Mouse (Mus musculus): ENCODE measurements around the gene Gm42417. TPM values are rescaled to one million over a fixed set of nuclear protein-coding genes. Genes with fewer than 3 reads are reported as not detected.
A peak's percentile ranks its signal among the peaks of the same experiment; 100 is the strongest.

Gene Gm42417
- total RNA-seq (2014; rRNA removed): not detected in 2 replicates
- polyA plus RNA-seq (2015; fragmentation: Nextera tagmentation; extraction: Ambion mirVana): not detected in 2 replicates

DNA sequence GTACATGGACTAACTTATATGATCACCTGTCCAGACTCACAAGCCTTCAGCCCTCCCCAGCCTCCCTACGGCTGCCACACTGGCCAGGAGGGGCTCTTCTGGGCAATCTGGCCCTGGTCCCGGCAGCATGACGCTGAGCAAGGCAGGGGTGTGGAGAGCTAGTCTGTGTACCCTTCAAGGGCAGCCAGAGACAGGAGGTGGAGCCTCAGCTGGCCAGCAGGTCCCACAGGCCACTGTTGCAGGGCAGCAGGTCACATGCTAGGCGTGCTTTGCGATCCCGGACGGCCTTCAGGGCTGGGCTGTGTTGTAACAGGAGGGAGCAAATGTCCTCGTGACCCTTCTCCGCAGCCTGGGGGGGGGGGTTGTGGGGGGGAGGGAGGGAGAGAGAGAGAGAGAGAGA is at the start of gene Gm42417:
Gene Gm42417 (minus strand): TSS at position 244 of the 400 bp plus-strand sequence.
- H3K4me1 ChIP-seq (ENCODE audit: insufficient read depth, low read length): no peaks in the 10 kb centered on the region

DNA sequence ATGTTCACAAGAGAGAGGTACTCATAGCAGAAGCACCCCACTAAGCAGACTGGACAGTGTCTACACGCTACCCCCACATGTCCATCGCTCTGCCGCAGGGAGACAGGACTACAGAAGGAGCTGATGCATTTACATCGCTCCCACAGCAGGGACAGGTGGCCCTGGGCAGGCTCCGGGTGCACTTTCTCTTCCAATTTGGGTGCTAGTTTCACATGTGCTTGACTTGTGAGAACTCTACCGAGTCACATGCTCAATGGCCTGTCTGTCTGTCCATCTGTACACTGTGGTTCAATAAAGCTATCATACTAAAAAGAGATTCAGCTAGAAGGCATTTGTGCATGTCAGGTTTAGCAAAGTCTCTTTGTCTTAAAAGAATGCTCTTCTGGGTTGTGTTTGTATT is 48.6 kb upstream of the Gm42417 start:
- DNase-seq (ENCODE audit: low spot score) (no peak), ATAC-seq (no peak)
- Histone ChIP-seq H3K9ac (replicated peaks; ENCODE audit: low read length) (no peak overlapping the region), H3K4me1 (ENCODE audit: insufficient read depth, low read length) (peaks cover 23% of the 10 kb centered on the region), H3K36me3 (ENCODE audit: insufficient read depth, low read length) (no peaks in the 10 kb centered on the region), H3K27me3 (ENCODE audit: insufficient read depth, low read length) (no peaks in the 10 kb centered on the region), H3K27ac (no peak overlapping the region), H3K4me3 (ENCODE audit: low read length) (no peak overlapping the region), H3K9me3 (ENCODE audit: low read length) (no peaks in the 10 kb centered on the region), H3K4me2 (ENCODE audit: low read depth, low read length) (no peak overlapping the region)
- 85% methylated on average over 6 of the region's 6 CpGs for WGBS
- TF ChIP-seq CTCF (IDR thresholded peaks at IDR 0.05; ENCODE audit: low read depth): no peak

More for the DNA sequence above, at the start of gene Gm42417:
- Histone ChIP-seq H3K27ac (peak within 1 kb of the TSS; percentile 32), H3K9me3 (ENCODE audit: low read length) (no peaks in the 10 kb centered on the region), H3K27me3 (ENCODE audit: insufficient read depth, low read length) (no peaks in the 10 kb centered on the region), H3K36me3 (ENCODE audit: insufficient read depth, low read length) (peaks cover 24% of the 10 kb centered on the region; the same call in 1 of the 2 replicates), H3K4me2 (ENCODE audit: low read depth, low read length) (no peak within 1 kb of the TSS), H3K4me3 (ENCODE audit: low read length) (no peak within 1 kb of the TSS), H3K9ac (replicated peaks; ENCODE audit: low read length) (no peak within 1 kb of the TSS)
- WGBS: 49% methylated on average over 9 of the region's 9 CpGs
- ATAC-seq (peak; percentile 30; the same call in 1 of the 2 replicates), DNase-seq (ENCODE audit: low spot score) (no peak)
- no peak for TF ChIP-seq CTCF (IDR thresholded peaks at IDR 0.05; ENCODE audit: low read depth)

DNA sequence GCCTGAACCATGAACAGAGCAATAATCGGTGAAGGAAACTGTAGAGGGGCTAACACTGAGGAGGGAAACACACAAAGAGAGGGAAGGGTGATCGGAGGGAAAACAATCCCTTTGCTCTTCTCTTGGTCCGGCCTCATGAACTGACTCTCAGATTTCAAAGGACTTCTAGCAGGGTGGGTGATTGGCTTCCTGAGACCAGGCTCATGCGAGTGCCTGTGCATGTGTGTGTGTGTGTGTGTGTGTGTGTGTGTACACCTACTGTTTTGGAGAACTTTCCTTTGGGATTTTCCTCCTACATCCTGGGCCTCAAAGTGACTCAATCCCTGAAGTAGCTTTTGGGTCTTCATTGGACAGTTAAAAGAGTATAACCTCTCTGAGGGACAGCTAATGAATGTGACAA is 47.1 kb upstream of the Gm42417 start:
- DNase-seq (ENCODE audit: low spot score) (no peak), ATAC-seq (no peak)
- no peaks in the 10 kb centered on the region for H3K9me3 ChIP-seq (ENCODE audit: low read length)
- H3K9ac ChIP-seq (replicated peaks; ENCODE audit: low read length): no peak overlapping the region
- peaks cover 25% of the 10 kb centered on the region for H3K4me1 ChIP-seq (ENCODE audit: insufficient read depth, low read length)
- TF ChIP-seq CTCF (IDR thresholded peaks at IDR 0.05; ENCODE audit: low read depth): no peak
- 76% methylated on average over 4 of the region's 4 CpGs for WGBS
- H3K27ac ChIP-seq: no peak overlapping the region
- no peaks in the 10 kb centered on the region for H3K36me3 ChIP-seq (ENCODE audit: insufficient read depth, low read length)
- no peak overlapping the region for H3K4me2 ChIP-seq (ENCODE audit: low read depth, low read length)
- H3K27me3 ChIP-seq (ENCODE audit: insufficient read depth, low read length): no peaks in the 10 kb centered on the region
- H3K4me3 ChIP-seq (ENCODE audit: low read length): no peak overlapping the region

DNA sequence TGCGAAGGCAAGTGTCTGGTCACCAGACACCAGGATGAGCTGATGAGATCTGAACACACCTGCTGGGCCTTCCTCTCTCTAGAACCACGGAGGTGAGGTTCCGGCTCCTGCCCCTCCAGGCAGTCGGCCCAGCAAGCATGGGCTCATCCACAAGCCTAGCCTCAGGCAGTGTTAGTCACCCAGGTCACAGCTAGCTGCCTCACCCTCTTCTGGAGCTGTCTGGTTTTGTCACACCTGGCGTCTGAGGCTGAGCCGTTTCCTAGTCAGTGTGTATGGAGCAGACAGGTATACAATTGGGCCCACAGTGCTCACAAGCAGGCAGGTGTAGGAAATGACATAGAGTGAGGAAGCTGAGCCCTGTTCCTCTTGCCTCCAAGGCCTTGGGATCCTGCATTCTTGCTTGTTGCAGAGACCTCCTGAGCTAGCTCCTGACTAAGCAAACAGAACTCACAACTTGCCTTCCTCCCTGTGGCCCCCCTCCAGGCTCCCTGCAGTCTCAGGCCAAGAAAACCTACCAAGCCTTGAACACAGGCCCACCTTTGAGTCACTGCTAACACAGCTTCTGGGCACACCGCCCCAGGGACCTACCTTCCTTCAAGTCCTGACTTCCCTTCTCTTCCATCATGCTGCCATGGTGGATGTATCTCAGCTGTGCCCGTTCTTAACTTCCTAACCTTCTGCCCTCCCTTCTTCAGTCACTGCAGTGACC is 44.3 kb upstream of the Gm42417 start:
- H3K9me3 ChIP-seq (ENCODE audit: low read length): no peaks in the 10 kb centered on the region
- no peak overlapping the region for H3K4me2 ChIP-seq (ENCODE audit: low read depth, low read length)
- WGBS: 84% methylated on average over 8 of the region's 8 CpGs
- TF ChIP-seq CTCF (IDR thresholded peaks at IDR 0.05; ENCODE audit: low read depth): no peak
- H3K27ac ChIP-seq: no peak overlapping the region
- DNase-seq (ENCODE audit: low spot score) (no peak), ATAC-seq (no peak)
- peaks cover 23% of the 10 kb centered on the region for H3K4me1 ChIP-seq (ENCODE audit: insufficient read depth, low read length)
- no peaks in the 10 kb centered on the region for H3K36me3 ChIP-seq (ENCODE audit: insufficient read depth, low read length)
- no peak overlapping the region for H3K4me3 ChIP-seq (ENCODE audit: low read length)
- H3K9ac ChIP-seq (replicated peaks; ENCODE audit: low read length): no peak overlapping the region
- no peaks in the 10 kb centered on the region for H3K27me3 ChIP-seq (ENCODE audit: insufficient read depth, low read length)

DNA sequence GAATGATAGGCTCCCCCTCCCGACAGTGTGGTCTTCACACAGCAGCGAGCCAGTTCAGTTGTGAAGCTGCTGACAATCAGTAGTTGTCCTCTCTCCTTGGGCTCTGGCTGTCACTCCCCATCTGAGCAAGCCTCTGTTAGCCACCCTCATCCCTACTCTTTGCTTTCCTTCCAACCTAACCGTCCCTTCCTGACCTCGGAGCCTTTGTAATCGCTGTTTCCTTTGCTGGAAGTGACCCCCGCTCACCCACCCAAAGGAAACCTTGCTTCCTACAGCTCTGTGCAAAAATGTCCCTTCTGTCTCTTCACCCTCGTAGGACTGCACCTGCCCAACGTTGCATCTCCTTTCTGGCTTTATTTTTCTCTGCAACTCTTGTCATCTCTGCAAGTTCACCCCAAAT is 43.0 kb upstream of the Gm42417 start:
- no peak overlapping the region for H3K27ac ChIP-seq
- H3K9ac ChIP-seq (replicated peaks; ENCODE audit: low read length): no peak overlapping the region
- no peaks in the 10 kb centered on the region for H3K27me3 ChIP-seq (ENCODE audit: insufficient read depth, low read length)
- ATAC-seq: no peak
- no peak for TF ChIP-seq CTCF (IDR thresholded peaks at IDR 0.05; ENCODE audit: low read depth)
- no peaks in the 10 kb centered on the region for H3K36me3 ChIP-seq (ENCODE audit: insufficient read depth, low read length)
- H3K4me2 ChIP-seq (ENCODE audit: low read depth, low read length): no peak overlapping the region
- no peak overlapping the region for H3K4me3 ChIP-seq (ENCODE audit: low read length)
- H3K9me3 ChIP-seq (ENCODE audit: low read length): no peaks in the 10 kb centered on the region
- WGBS: 76% methylated on average over 8 of the region's 8 CpGs
- no peak for DNase-seq (ENCODE audit: low spot score)
- H3K4me1 ChIP-seq (ENCODE audit: insufficient read depth, low read length): peaks cover 16% of the 10 kb centered on the region

DNA sequence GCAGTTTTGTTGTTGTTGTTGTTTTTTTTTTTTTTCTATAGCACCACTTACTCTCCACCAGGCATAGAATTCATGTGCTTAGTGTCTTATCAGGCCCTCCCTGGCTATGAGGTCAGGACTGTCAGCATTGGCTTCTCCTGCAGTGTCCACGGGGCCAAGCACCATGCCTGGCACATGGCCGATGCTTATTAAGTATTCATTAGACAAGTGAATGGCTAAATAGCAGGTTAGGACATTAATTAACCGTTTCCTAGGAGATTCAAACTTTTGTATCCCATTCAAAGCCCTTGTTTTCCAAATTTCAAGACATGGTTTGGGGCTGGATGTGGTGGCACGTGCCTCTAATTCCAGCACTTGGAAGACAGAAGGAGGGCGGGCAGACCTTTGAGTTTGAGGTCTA is 42.0 kb upstream of the Gm42417 start:
- Histone ChIP-seq H3K9ac (replicated peaks; ENCODE audit: low read length) (no peak overlapping the region), H3K27ac (peak overlapping the region; percentile 73; the same call in 1 of the 2 replicates)
- WGBS: 43% methylated on average over 5 of the region's 5 CpGs

More for the DNA sequence above, 42.0 kb upstream of the Gm42417 start:
- Histone ChIP-seq H3K36me3 (ENCODE audit: insufficient read depth, low read length) (no peaks in the 10 kb centered on the region), H3K4me2 (ENCODE audit: low read depth, low read length) (no peak overlapping the region), H3K27me3 (ENCODE audit: insufficient read depth, low read length) (no peaks in the 10 kb centered on the region), H3K4me3 (ENCODE audit: low read length) (no peak overlapping the region), H3K4me1 (ENCODE audit: insufficient read depth, low read length) (peaks cover 16% of the 10 kb centered on the region), H3K9me3 (ENCODE audit: low read length) (no peaks in the 10 kb centered on the region)
- DNase-seq (ENCODE audit: low spot score): no peak
- TF ChIP-seq CTCF (IDR thresholded peaks at IDR 0.05; ENCODE audit: low read depth): no peak
- no peak for ATAC-seq
